Mouse (Mus musculus) midbrain, embryonic 14.5 days (tissue): ENCODE data around the gene Psme4. TPM values are rescaled to one million over a fixed set of nuclear protein-coding genes. Genes with fewer than 3 reads are reported as not detected.
A peak's percentile ranks its signal among the peaks of the same experiment; 100 is the strongest.
"Not testable (repeated sequence)": the region's sequence is repeated elsewhere in the genome, so short reads cannot be mapped to it uniquely, and the experiment has no call there.

Source experiments
- ATAC-seq: fragments of 200-750 bp; cut with Nextera tagmentation; 2 replicates; pipeline ENCODE4 v1.8.0; 2017; ENCODE audit warnings: moderate number of reproducible peaks, moderate library complexity; ENCODE audit not compliant: low FRiP score, low TSS enrichment
- DNase-seq: peaks from one replicate; pipeline ENCODE4 v3.0.0-alpha.2; 2015
- H3K27ac ChIP-seq: fragments of 300-500 bp; sonication (generic); replicated peaks from 2 replicates; pipeline ENCODE4 v1.5.1; 2014; ENCODE audit warnings: mild to moderate bottlenecking, low read depth, low read length, moderate library complexity
- H3K27me3 ChIP-seq: fragments of 300-500 bp; sonication (generic); 2 replicates; pipeline ENCODE4 v1.6.1; 2014; ENCODE audit warnings: low read length, control low read depth, mixed read lengths; ENCODE audit not compliant: control insufficient read depth, insufficient read depth
- H3K36me3 ChIP-seq: fragments of 300-500 bp; sonication (generic); 2 replicates; pipeline ENCODE4 v1.6.1; 2014; ENCODE audit warnings: low read length, control low read depth; ENCODE audit not compliant: control insufficient read depth, insufficient read depth
- H3K4me1 ChIP-seq: fragments of 300-500 bp; sonication (generic); 2 replicates; pipeline ENCODE4 v1.6.1; 2014; ENCODE audit warnings: mild to moderate bottlenecking, antibody characterized with exemption, low read length, control low read depth; ENCODE audit not compliant: control insufficient read depth, insufficient read depth
- H3K4me2 ChIP-seq: fragments of 300-500 bp; sonication (generic); 2 replicates; pipeline ENCODE4 v1.6.1; 2014; ENCODE audit warnings: mild to moderate bottlenecking, low read length, moderate library complexity
- H3K4me3 ChIP-seq: fragments of 300-500 bp; sonication (generic); replicated peaks from 2 replicates; pipeline ENCODE4 v1.5.1; 2014; ENCODE audit warnings: low read depth, low read length
- H3K9ac ChIP-seq: fragments of 300-500 bp; sonication (generic); replicated peaks from 2 replicates; pipeline ENCODE4 v1.6.1; 2014; ENCODE audit warnings: mild to moderate bottlenecking, low read length, moderate library complexity
- H3K9me3 ChIP-seq: fragments of 300-500 bp; sonication (generic); 2 replicates; pipeline ENCODE4 v1.6.1; 2016; ENCODE audit warnings: low read length, control low read depth, mixed read lengths; ENCODE audit not compliant: control insufficient read depth
- WGBS: fragments of 180-500 bp; shearing (Covaris S2); extraction: QIAGEN DNeasy Blood & Tissue Kit; methylation state at CpG from one replicate; pipeline ENCODE4 v1.1.7; 2014; 5-methylcytosine and 5-hydroxymethylcytosine counted together
- polyA plus RNA-seq: library from polyadenylated mRNA; unstranded; fragments of >200 nt; fragmentation: Nextera tagmentation; extraction: Ambion mirVana; gene quantifications from 2 replicates; pipeline ENCODE4 v1.2.1, GENCODE M21; 2014

Psme4 gene
- polyA plus RNA-seq, 1 experiment from 2014 or later, result 30.9 TPM

- H3K36me3 ChIP-seq, H3K27me3 ChIP-seq, H3K9me3 ChIP-seq, ATAC-seq, DNase-seq, H3K4me1 ChIP-seq, H3K27ac ChIP-seq: not testable (repeated sequence)
- 57% methylated on average over 4 of the region's 4 CpGs for WGBS
- Histone ChIP-seq H3K4me2 (peak overlapping the region; percentile 94), H3K9ac (peak overlapping the region; percentile 73; the same call in 1 of the 2 replicates), H3K4me3 (peak overlapping the region; percentile 65)
Observed at GRCm38 (mm10) chr11:30754486-30754854, 17.1 kb upstream of the Psme4 start.

- H3K4me3 ChIP-seq, result peak overlapping the region; percentile 65
- peak; percentile 90 for ATAC-seq
- H3K9me3 ChIP-seq, result no peaks in the 10 kb centered on the region
- H3K4me1 ChIP-seq, result no peaks in the 10 kb centered on the region
- H3K27me3 ChIP-seq, result no peaks in the 10 kb centered on the region
- peak overlapping the region; percentile 94 for H3K4me2 ChIP-seq
- H3K9ac ChIP-seq, result peak overlapping the region; percentile 73
- under 1% methylated on average over 59 of the region's 66 CpGs for WGBS
- H3K36me3 ChIP-seq, result no peaks in the 10 kb centered on the region
- peak; percentile 69 for DNase-seq
- no peak overlapping the region for H3K27ac ChIP-seq
Observed at GRCm38 (mm10) chr11:30754855-30755530, 16.5 kb upstream of the Psme4 start.

GRCm38 (mm10) chr11:30761381-30761780 lies 10.1 kb upstream of the Psme4 start:
- ATAC-seq (no peak), DNase-seq (no peak)
- no peaks in the 10 kb centered on the region for H3K27me3 ChIP-seq
- H3K36me3 ChIP-seq, result no peaks in the 10 kb centered on the region
- 86% methylated on average over 7 of the region's 7 CpGs for WGBS
- no peak overlapping the region for H3K4me2 ChIP-seq
- no peaks in the 10 kb centered on the region for H3K4me1 ChIP-seq
- H3K9me3 ChIP-seq, result no peaks in the 10 kb centered on the region
- H3K4me3 ChIP-seq, result no peak overlapping the region
- no peak overlapping the region for H3K27ac ChIP-seq
- no peak overlapping the region for H3K9ac ChIP-seq

DNA sequence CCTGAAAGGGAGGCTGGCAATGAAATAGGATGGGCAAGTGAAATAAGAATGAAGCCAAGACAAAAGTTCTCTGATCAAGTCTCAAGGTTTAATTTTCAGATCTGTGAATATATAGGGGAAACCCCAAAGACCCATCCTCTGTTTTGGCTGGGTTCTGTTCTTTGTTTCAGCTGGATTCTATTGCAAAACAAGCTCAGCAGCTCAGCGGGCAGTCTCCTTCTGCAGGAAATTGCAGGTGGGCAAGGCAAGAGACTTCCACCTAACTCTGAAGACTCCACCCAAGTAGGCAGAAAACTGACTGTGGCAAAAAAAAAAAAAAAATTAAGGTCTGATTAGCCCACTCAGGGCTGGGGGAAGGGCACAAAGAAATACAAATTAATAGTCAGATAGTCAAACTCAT lies 9.6 kb upstream of the Psme4 start:
- Histone ChIP-seq H3K27ac (no peak overlapping the region), H3K36me3 (no peaks in the 10 kb centered on the region), H3K4me3 (no peak overlapping the region), H3K4me1 (no peaks in the 10 kb centered on the region), H3K4me2 (no peak overlapping the region), H3K9me3 (no peaks in the 10 kb centered on the region), H3K9ac (no peak overlapping the region), H3K27me3 (no peaks in the 10 kb centered on the region)
- 85% methylated on average over 1 of the region's 1 CpGs for WGBS
- ATAC-seq, result no peak
- no peak for DNase-seq

DNA sequence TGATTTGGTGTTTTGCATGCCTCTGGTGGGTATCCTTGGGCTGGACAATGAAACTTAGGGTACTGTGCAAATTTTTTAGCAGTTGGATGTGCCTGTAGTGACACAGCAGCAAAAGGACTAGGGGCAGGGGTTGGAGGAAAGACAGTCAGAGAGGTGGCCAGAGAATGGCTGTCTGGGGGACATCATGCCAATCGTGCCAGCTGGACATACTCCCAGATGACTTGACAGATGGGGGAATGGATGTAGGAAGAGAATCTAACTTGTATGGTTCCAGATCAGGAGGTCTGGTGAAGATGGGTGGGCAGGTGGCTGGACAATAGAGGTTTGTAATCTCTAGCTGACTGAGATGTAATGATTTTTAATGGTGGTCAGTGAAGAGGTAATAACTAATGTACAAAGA lies 6.5 kb upstream of the Psme4 start:
- H3K36me3 ChIP-seq, result no peaks in the 10 kb centered on the region
- no peaks in the 10 kb centered on the region for H3K4me1 ChIP-seq
- no peak overlapping the region for H3K4me2 ChIP-seq
- H3K9me3 ChIP-seq, result no peaks in the 10 kb centered on the region
- H3K9ac ChIP-seq, result no peak overlapping the region
- no peak overlapping the region for H3K4me3 ChIP-seq
- H3K27me3 ChIP-seq, result no peaks in the 10 kb centered on the region
- H3K27ac ChIP-seq, result no peak overlapping the region
- DNase-seq (no peak), ATAC-seq (no peak)
- WGBS, result 76% methylated on average over 1 of the region's 1 CpGs

- H3K4me2 ChIP-seq, result peak overlapping the region; percentile 62
- H3K36me3 ChIP-seq, result no peaks in the 10 kb centered on the region
- H3K4me1 ChIP-seq, result peaks cover 17% of the 10 kb centered on the region
- ATAC-seq (no peak), DNase-seq (no peak)
- H3K9me3 ChIP-seq, result no peaks in the 10 kb centered on the region
- peak overlapping the region; percentile 97 for H3K9ac ChIP-seq
- WGBS, result 87% methylated on average over 3 of the region's 3 CpGs
- peak overlapping the region; percentile 75 for H3K4me3 ChIP-seq
- peak overlapping the region; percentile 96 for H3K27ac ChIP-seq
- H3K27me3 ChIP-seq, result no peaks in the 10 kb centered on the region
Observed at GRCm38 (mm10) chr11:30770817-30771216, 709 bp upstream of the Psme4 start.

DNA sequence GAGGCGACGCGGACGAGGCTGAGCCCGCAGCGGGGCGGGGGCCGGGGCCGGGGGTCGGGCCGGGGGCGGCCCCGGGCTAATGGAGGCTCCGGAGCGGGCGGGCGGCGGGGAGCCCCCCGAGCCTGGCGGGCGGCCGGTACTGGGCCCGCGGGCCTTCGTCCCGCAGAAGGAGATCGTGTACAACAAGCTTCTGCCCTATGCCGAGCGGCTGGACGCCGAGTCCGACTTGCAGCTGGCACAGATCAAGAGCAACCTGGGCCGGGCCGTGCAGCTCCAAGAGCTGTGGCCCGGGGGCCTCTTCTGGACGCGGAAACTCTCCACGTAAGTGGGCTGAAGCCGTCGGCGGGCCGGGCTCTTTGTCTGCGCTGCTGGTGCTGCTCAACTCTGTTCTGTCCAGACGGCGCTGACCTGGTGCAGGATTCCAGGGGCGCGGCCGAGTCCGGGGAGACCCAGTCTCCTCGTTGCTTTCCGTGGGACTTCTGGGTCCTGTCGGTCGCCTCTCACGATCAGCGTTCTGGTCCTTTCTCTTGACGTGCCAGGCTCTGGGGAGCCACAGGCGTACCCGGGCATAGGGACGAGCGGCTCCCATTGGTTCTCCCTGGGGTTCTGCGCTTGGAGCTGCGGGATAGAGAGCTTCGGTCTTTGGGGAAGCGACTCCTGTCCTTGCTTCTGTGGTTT lies 517 bp downstream of the Psme4 start:
- H3K4me2 ChIP-seq, result peak overlapping the region; percentile 62
- H3K27me3 ChIP-seq, result no peaks in the 10 kb centered on the region
- H3K9ac ChIP-seq, result peak overlapping the region; percentile 97
- no peaks in the 10 kb centered on the region for H3K9me3 ChIP-seq
- WGBS, result 0% methylated on average over 64 of the region's 64 CpGs
- H3K4me3 ChIP-seq, result peak overlapping the region; percentile 75
- ATAC-seq (peak; percentile 80), DNase-seq (peak; percentile 74)
- peak overlapping the region; percentile 96 for H3K27ac ChIP-seq
- peaks cover 17% of the 10 kb centered on the region for H3K4me1 ChIP-seq
- H3K36me3 ChIP-seq, result no peaks in the 10 kb centered on the region

DNA sequence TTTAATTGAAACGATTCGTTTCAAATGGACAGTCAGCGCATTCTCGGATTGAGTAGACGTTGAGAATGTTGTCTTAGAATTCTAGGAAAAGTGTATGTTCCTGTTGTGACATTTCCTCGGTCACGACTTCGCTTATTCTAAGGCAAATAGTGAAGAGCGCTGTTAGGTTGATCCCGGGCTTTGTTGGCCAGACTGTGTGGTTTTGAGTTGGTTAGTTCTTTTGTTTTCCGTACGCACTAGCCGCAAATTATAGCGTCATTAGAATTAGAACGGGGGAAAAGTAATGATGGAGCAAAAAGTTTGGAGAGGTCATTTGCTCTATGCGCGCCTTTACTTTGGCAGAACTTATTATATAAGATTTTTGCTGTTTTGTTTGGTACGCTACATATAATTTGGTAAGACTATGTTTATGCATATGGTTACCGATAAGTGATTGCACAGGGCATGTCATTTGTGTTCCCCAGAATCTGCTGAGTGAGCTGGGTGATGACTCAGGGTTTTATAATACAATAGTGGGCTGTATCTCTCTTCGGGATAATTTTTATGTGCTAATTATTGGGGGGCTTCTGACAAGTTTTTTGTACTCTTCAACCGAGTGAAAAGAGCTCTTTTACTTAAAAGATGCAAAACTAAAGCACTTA lies 1.4 kb downstream of the Psme4 start:
- DNase-seq (peak; percentile 35), ATAC-seq (no peak)
- 4% methylated on average over 21 of the region's 21 CpGs for WGBS

More for the DNA sequence above, 1.4 kb downstream of the Psme4 start:
- no peaks in the 10 kb centered on the region for H3K27me3 ChIP-seq
- peak overlapping the region; percentile 96; the same call in 1 of the 2 replicates for H3K27ac ChIP-seq
- H3K36me3 ChIP-seq, result no peaks in the 10 kb centered on the region
- peak overlapping the region; percentile 62 for H3K4me2 ChIP-seq
- peak overlapping the region; percentile 97 for H3K9ac ChIP-seq
- peaks cover 17% of the 10 kb centered on the region for H3K4me1 ChIP-seq
- peak overlapping the region; percentile 75 for H3K4me3 ChIP-seq
- H3K9me3 ChIP-seq, result no peaks in the 10 kb centered on the region
